Mouse (Mus musculus) lung, adult 18-20 months (tissue): ENCODE measurements around the gene Gemin8.

Source experiments
- DNase-seq, 2 experiments: peaks; one replicate each; pipeline ENCODE4 v3.0.0; 2022; ENCODE audit warnings: mixed read lengths in 2 of 2

Gene Gemin8

DNA sequence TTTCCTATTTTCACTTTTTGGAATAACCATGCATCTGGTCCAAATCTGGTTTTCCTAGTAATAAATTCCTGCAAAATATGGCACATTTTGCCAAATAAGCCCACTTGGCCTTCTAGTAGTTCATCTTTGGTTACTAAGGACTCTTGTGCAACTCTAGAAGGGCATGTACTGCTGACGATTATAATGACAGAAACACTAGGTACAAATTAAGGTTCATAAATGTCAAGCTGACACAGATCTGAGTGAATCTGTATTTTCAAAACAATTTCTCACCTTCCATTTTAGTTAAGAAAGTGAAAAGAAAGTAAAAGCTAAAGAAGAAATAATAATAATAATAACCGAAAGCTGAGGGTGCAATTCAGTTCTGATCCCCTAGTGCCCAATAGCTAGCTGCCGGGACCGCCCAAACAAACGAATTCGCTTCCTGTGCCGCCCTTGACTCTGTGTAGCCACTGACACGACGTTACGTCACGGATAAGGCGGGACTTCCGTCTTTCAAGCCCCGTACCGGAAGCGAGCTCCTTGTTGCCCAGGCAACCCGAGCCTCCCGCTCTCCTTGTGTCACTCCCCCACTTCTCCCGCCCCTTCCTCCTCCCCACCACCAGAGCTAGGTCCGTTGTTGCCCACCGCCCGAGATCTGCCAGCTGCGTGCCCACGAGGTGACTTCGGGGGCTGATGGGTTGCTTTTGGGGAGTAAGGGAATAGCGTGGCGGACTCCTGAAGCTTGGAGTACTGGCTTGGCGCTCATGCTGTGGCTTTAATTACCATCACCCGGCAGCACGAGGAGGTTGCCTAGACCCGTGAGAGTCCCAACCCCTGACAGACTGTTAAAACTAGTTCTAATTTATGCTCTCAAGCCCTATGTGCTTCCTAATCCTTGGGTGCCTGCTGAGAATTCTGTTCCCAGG, at the start of gene Gemin8:
TSS of gene Gemin8 (plus strand) at position 563 of the 908 bp plus-strand sequence.
- DNase-seq = peak; percentile 95 to 96

- no peak for DNase-seq
Measured at GRCm38 (mm10) chrX:166147158-166147846, 23.0 kb upstream of the Gemin8 start.

- DNase-seq = no peak
Measured at GRCm38 (mm10) chrX:166162773-166163172, 7.5 kb upstream of the Gemin8 start.

DNA sequence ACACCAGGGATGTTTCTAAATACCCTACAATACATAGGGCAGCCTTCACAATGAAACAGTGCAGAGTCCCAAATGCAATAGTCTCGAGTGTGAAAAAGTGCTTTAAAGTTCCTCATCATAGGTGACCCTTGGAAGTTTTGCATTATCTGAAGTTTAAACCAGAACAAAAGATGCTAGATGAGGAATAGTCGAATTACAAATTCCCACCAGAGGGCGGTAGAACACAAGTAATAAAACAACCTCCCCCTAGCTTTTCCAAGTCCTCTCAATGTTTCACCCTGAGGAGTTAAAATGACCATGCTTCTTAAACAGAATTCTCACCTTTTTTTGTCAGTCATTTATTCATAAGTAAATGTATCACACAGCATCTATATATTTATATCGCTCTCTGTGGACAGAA, 2.9 kb upstream of the Gemin8 start:
- no peak for DNase-seq

DNA sequence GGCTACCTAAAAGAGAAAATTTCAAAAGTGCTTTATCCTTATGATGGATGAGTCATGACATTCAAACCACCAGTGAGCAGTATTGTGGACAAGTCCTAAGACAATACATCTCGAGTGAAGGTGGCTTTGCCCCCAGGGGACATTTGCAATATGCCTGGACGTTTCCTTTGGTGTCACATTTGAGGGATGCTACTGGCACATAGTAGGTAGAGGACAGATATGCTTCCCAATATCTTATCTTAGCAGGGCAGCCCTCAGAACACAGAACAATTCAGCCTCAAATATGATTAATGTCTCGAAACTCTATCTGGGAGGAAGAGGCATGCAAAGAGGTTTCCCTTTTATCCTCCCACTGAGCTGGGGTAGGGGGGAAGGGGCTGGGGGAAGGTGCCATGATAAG, 2.3 kb upstream of the Gemin8 start:
- DNase-seq = no peak

GRCm38 (mm10) chrX:166170800-166171738, 815 bp downstream of the Gemin8 start:
- no peak for DNase-seq

- DNase-seq = no peak
Measured at GRCm38 (mm10) chrX:166172041-166172440, 1.8 kb downstream of the Gemin8 start.

- no peak for DNase-seq
Measured at GRCm38 (mm10) chrX:166172661-166173060, 2.4 kb downstream of the Gemin8 start.

DNA sequence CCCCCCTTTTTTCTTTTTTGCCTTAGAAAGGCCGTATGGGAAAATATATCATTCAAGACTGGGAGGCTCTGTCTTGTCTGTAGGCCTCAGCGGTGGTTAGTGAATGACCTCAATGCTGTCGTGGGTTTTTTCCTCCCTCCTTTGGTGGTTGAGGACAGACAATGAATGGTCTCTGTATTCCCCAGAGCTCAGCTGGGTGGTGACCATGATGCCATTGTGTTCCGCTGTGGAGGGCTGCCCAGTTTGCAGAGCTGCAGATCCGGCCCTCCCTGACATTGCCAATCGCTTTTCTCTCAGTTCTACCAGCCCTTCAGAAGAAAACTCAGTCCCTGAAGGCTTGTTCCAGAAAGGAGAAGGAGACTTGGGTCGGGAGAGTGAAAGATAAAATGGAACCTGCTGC, 3.5 kb downstream of the Gemin8 start:
- peak in 1 of 2 experiments; percentile 14 for DNase-seq

GRCm38 (mm10) chrX:166177929-166178328, 7.7 kb downstream of the Gemin8 start:
- no peak for DNase-seq

DNA sequence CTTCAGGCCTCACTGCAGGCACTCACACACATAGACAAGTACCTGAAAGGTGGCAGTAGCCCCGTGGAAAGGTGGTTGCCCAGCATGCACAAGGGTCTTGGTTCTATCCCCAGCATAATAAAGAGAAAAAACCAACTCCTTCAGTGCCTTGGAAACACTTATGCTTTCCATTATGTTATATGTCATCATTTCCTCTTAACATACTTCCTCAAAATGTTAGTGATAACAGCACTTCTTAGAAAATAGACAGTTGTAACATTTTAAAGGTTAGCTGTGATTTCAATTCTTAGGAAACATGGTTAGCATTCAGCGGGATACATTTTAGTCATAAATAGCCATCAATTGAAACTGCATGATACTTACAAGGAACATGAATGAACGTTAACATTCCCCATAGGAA, 12.8 kb downstream of the Gemin8 start:
- DNase-seq = no peak

DNA sequence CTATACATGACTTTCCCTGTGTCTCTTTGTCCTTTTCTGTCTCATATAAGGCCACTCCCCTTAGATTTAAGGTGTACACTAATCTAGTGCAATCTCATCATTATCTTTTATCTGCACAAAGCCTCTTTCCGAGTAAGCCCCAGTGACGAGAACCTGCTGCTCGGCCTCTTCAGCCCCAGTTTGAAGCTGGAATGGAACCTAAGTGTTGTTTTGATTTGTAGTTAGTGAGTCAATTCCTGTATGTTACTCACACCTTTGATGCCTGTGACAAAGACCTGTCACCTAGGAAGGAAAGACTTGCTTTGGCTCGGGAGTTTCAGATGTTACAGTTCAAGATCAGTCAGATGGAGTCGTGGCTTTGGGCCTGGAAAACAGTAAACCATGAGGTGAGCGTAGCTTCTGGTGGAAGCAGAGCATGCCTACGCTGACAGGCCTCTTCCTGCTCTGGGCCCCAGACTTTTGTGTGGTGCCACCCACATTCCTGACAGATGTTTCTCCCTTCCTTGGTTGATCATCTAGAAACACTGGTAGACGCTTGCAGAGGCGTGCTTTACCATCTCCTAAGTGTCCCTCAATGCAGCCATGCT, 15.2 kb downstream of the Gemin8 start:
- no peak for DNase-seq

- DNase-seq = no peak
Measured at GRCm38 (mm10) chrX:166187803-166188202, 17.5 kb downstream of the Gemin8 start.

DNA sequence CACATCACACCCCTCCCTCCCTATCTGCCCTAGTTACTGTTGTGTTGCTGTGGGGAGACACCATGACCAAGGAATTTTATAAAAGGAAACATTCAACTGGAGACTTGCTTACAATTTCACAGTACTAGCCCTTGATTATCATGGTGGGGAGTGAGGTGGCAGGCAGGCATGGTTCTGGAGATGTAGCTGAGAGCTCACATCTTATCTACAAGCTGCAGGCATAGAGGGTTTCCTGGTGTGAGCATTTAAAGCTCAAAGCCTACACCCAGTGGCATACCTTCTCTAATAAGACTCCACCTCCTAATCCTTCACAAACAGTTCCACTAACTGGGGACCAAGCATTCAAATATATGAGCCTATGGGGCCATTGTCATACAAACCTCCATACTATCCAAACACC, 26.1 kb downstream of the Gemin8 start:
- no peak for DNase-seq

DNA sequence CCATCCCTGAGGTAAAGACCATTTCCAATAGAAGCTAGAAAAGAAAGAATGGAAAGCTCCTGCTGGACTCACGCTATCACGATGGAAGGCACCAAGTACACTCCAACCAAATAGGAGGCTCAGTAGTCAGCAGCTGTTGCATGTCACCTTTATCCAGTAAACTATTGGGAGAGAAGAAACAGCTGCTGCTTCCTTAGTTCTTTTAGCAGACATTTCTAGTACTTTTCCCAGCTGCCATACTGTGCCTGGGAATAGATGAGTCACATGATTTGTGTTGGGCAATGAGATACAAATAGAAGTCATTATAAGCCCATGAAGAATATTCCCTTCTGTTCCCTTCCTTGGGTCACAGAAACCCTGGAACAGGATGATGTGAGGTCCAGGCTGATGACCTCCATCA, 28.0 kb downstream of the Gemin8 start:
- DNase-seq = peak in 1 of 2 experiments; percentile 9

DNA sequence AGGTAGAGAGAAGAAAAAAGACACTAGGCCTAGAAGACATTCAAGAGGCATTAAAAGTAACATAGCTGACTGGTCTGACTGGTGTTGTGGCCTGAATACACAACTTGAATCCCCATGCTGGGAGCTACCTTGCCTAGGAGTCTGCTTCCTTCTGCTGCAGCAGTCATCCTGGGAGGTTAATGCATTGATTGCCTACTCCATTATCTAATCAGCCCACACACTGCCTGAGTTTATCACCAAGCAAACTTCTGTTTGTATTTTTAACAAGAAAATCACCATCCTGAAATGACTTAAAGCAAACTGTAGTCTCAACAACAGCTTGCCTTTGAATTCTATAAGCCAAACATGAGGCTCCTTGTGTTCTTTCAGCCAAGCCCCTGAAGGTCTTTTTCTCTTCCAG, 29.6 kb downstream of the Gemin8 start:
- DNase-seq = no peak

DNA sequence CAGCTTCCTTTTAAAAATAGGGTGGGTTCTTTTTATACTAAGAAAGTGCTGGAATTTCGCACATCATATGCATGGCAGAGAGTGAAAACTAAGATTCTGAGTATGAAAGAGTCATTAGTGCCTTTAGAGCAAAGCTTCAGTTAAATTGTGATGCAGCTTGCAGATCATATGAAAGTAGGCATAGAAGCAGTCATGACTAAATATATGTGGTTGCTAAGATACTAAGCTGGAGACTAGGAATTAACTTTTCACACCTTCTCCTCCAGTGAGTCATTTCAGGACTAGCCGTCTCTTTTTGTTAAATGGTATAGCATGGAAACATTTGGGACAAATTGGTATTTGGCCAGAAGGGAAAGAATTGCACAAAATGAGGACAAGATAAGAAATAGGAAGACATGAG, 44.3 kb downstream of the Gemin8 start:
- no peak for DNase-seq

DNA sequence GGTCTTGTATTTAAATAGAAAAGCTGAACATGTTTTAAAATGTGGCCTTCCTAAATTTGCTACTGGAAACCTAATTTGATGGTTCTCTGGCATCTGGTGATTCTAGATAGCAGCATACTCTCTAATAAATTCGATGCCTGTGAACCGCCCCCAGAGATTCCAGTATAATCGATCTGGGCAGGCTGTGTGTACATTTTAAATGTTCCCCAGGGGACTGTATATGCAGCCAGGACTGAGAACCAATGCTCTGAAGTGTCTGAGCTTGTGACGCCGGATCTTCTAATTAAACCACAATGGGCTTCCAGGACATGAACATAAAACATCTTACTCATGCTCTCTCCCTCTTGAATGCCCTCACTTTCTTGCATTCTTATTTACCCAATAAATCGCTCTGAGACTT, 46.0 kb downstream of the Gemin8 start:
- DNase-seq = no peak

- no peak for DNase-seq
Measured at GRCm38 (mm10) chrX:166216720-166217119, 46.5 kb downstream of the Gemin8 start.

DNA sequence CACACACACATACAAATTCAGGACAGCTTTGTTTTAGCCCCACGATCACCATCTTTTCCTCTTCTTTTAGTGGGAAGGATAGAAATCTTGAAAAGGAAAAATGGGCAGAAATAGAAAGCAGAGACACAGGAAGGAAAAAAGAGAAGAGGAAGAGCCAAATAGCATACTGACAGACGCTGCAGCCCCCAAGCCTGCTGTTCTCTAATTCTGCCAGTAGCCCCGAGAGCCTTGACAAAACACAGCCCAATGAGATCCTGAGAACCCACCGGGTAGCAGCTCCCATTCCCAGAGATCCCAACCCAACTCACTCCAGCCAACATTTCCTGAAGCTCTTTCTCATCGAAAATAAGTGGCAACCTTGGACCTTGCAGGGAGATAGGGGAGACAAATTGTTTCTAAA, 49.1 kb downstream of the Gemin8 start:
- no peak for DNase-seq

- no peak for DNase-seq
Measured at GRCm38 (mm10) chrX:166226856-166227255, 56.6 kb downstream of the Gemin8 start.

DNA sequence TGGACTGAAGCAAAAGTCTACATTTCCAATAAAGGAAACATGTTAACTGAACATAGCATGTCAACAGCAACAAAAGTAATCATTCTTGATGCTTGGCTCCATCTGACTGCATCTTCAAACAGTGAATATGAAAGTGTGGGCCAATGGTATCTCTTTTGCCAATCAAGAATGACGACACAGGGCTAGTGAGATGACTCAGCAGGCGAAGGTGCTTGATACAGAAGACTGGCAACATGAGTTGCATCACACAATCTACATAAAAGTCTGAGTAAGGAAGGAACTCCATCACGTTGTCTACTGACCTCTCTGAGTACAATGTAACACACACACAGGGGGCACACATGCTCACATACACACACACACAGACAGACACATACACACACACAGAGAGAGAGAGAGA, 59.5 kb downstream of the Gemin8 start:
- DNase-seq = no peak
